Mouse (Mus musculus) liver (tissue): Measurements from ENCODE around the gene Ggta1.

ENCODE experiments used
- DNase-seq: peaks from one replicate; pipeline ENCODE4 v3.0.0-alpha.2; 2020; ENCODE audit warnings: mixed read lengths

Gene Ggta1

DNA sequence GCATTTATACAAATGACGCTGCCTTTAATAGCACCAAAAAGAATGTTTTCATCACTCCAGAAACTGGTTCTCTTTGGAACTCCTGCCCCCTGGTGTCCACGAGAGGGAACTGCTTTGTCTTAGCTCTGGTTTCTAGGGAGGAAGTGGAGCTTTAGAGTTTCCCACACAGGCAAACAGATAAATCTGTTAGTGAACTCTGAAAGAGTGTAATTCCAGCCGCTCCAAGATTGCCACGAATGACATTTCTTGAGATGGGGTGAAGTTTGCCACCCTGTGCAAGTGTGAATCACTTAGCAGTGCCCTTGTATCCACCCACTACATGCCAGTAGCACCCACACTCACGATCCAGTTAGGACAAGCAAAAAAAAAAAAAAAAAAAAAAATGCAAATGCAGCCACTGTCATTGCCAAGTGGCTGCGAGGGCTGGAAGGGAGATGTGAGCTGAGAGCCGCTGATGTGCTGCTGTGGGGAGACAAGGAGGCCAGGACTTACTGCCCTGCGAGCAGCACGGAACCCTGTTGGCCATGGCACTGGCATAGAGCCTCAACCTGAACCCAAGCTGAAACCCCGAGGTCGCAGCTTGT is 65.3 kb downstream of the Ggta1 start:
- DNase-seq: peak; percentile 61

- DNase-seq: no peak
Observed at GRCm38 (mm10) chr2:35397096-35397495, 65.9 kb downstream of the Ggta1 start, which contains the start of gene 4930402F06Rik. TSS of gene 4930402F06Rik (minus strand) at chr2:35397175.

GRCm38 (mm10) chr2:35385441-35385871 is 77.6 kb downstream of the Ggta1 start:
- DNase-seq: no peak

- DNase-seq: no peak
Observed at GRCm38 (mm10) chr2:35379306-35379705, 83.7 kb downstream of the Ggta1 start.

- DNase-seq: no peak
Observed at GRCm38 (mm10) chr2:35377600-35377999, 85.4 kb downstream of the Ggta1 start.

DNA sequence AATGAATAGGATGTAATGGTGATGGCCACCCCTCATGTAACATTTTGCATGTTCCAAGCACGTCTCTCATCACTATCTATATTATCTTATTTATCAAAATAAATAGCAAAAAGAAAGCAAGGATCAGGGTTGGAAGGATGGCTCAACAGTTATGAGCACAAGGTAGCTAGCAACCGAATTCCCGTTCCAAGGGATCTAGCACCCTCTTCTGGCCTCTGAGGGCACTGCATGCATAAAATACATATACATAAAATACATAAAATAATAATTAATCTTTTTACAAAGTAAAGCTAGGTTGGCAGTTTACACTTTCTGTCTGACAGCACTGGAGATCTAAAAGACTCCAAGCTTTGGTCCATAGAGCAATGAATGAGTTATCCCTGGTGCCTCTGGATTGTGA is 90.0 kb downstream of the Ggta1 start:
- DNase-seq: peak; percentile 64

GRCm38 (mm10) chr2:35370686-35371085 is 92.3 kb downstream of the Ggta1 start:
- DNase-seq: no peak

- DNase-seq: no peak
Observed at GRCm38 (mm10) chr2:35367629-35368028, 95.4 kb downstream of the Ggta1 start, which contains the start of gene 4930568D16Rik. TSS of gene 4930568D16Rik (minus strand) at chr2:35367729.
